Mouse (Mus musculus) fat pad, adult 2 months (tissue): Measurements from ENCODE around the gene Nacc1.
"Not testable (repeated sequence)": the region's sequence is repeated elsewhere in the genome, so short reads cannot be mapped to it uniquely, and the experiment has no call there.

Experiments
- DNase-seq: peaks from one replicate; pipeline ENCODE4 v3.0.0-alpha.2; 2011; ENCODE audit warnings: low read depth, low spot score; ENCODE audit errors: extremely low read depth

Nacc1 gene

DNA sequence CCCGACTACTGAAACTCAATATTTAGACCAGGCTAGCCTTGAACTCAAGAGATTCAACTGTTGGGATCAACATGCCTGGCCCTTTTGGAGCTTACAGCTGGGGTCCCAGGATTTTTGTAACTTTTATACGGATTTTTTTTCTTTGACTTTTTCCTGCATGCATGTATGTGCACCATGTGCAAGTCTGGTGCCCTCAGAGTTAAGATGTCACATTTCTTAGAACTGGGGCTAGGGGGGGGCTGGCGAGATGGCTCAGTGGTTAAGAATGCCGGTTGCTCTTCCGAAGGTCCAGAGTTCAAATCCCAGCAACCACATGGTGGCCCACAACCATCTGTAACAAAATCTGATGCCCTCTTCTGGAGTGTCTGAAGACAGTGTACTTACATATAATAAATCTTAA is 12.9 kb upstream of the Nacc1 start:
- no peak for DNase-seq

DNA sequence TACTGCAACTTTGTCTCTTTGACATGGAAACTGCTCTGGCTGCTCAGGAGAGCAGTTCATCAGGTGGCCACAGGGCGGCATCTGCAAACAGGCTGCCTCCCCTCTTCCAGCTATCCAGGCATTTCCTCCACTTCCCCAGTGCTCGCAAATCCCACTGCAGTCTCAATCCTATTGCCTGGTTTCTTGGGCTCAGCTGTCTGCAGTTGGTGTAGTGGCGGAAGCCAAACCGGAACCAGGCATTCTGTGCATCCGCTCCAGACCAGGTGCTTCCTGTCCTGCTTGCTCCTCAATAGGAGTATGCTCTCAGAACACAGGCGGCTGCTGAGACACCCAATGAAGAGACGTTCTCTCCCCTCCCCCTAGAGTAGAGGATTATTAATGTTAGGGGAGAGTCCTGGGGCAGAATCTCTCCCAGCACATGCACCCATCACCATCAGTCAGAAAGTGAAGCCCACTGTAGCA is 12.2 kb upstream of the Nacc1 start:
- DNase-seq = no peak

DNA sequence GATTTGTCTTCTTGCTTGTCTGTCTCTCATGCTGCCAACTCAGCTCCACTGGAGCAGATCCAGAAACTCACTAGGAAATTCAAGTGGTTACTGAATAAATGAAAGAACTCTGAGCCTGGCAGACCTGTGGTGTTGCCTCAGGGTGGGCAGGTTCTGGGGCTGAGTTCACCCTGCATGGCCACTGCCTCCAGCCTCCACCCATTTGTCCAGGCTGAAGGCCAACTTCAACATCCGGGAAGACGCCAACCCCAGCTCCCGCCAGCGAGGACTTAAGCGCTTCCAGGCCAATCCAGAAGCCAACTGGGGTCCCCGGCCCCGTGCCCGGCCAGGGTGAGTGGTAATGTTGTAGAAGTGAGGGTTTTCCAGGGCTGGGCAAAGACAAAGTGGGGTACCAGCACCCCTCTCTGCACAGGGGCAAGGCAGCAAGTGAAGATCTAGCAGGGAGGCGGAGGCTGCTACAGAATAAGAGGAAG is 11.3 kb upstream of the Nacc1 start:
- DNase-seq = peak; percentile 62

DNA sequence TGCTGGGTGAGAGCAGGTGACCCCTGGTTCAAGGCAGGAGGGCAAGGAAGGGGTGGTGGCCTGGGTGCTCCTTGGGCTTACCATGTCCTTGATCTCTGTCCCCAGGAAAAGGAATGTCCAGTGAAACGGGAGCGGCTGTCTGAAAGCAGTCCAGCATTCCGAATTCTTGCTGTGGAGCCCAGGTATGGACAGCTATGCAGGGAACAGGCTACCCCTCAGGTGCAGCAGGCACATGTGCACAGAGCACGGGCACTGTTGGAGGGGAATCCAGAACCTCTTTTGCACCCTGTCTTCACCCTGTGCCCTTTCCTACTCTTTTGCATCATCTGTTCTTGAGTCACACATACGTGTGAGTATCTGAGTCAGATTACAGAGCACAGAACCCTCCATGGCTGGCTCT is 10.6 kb upstream of the Nacc1 start:
- DNase-seq = no peak

DNA sequence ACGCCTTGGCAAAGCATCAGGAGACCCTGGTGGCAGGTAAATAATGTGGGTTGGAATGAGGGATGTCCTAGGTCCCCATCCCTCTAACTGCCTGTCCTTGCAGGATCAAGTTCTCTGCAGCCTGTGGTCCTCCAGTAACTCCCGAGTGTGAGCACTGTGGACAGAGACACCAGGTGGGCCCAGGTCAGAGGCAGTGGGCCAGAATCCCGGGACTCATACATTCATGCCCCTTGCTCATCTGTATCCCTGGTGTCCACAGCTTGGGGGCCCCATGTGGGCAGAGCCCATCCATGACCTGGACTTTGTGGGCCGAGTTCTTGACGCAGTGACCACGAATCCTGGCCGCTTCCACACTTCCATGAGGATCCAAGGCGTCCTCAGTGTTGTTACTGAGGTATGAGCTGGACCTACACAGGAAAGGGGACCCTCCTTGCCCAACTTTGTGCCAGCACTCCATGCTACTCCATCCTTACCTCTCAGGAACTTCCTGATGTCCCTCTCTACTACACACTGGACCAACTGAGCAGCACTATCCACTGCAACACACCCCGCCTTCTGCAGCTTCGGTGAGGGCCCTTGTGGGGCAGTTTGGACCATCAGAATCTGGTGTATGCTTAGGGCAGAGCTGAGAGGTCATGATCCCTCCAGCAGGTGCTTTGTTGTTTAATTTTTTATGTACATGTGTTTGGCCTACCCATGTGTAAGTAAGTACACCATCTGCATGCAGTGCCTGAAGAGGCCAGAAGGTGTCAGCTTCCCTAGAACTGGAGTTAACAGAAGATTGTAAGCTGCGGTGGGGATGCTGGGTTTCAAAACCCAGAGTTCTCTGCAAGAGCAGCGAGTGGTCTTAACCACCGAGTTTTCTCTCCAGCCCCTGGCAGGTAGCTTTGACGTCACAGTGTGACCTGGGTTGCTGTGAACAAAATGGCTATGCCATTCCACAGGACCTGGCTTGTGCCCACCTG is 9.8 kb upstream of the Nacc1 start:
- DNase-seq = no peak

DNA sequence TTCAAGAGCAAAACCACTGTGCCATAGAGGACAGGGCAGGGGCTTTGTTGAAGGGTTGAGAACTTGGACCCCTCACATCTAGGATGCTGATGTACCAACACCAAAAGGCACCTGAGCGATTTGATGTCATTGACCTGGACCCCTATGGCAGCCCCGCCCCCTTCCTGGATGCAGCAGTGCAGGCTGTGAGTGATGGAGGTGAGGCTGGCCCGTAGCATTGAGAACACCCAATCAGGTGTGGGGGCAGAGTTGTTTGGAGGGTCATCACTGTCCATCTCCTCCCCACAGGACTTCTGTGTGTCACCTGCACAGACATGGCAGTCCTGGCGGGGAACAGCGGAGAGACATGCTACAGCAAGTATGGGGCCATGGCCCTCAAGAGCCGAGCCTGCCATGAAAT is 7.5 kb upstream of the Nacc1 start:
- DNase-seq = no peak

DNA sequence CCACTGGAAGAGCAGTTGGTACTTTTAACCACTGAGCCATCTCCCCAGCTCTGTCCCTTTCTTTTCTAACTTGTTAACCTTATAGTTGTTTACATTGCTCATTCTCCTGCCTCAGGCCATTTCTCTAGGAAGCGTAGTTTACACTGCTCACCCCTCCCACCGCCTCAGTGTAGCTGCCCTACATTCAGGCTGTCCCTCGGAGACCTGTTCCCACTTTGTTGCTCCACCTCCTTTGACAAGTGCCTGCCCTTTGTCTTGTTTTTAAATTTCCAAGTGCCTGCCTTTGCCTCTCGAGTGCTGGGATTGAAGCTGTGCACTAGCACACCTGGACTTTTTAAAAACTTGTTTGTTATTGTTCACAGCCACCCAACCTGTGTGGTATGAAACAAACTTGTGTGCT is 5.7 kb upstream of the Nacc1 start:
- no peak for DNase-seq

DNA sequence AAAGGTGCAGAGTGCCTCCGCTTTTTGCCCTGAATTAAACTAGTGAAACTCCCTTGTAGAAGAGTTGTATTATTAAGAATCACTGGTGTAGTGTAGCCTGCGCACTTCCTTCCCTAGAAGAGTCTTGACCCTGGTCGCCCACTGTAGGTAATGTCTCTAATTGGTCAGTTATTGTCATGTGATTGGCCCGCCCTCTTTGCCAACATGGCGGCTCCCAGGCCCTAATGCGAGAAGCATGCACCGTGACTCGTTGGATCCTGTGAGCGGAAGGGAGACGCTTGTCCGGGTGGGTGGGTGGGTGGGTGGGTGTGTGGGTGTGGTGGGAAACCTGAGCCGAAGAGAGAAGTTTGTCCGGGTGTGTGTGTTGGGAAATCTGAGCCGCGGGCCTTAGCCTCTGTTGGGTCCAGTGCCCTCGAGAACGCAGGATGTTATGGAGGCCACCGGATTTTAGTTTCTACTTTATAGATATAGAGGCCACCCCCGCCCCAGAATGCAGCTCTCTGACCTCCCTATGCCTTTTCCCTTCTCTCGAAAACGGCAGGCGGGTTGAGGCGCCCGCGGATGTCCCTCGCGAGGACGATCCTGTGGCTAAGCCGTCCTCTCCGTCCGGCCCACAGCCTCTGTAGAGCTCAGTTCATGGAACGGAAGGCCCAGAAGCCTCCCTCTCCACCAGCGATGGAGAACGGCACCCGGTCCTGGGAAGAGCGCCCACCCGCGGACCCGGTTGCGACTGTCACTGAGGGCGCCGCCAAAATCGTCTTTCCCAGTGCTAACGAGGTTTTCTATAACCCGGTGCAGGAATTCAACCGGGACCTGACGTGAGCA is 1.6 kb upstream of the Nacc1 start:
- no peak for DNase-seq

DNA sequence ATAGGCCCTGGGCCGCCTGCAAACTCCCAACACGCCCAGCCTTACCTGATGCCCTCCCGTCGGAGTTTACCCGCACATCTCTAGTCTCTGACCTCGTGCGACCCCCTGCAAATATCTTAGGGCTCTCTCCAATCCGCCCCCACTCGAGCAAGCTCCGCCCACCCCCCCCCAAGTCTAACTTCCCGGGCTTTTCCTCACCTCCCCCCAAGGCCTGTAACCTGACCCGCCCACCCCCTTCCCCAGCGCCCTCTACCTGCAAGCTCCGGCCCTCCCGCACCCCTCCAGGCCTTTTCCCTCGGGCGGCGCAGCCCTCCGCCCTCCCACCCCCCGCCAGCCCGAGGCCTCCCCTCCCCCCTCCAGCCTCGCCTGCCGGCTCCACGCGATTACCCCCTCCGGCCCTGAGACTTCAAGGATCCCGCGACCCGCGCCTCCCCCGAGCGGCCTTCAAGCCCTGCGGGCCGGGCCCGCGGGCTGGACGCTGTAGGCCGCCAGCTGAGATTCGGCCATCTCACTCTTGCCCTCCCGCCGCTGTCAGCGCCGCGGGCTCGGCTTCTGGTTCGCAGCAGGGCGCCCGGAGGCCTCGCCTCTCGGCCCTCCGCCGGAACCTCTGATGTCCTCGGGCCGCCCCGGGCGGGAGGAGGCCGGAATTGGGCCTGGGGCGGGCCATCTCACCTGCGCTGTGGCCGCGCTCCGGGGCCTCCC is 508 bp downstream of the Nacc1 start:
- no peak for DNase-seq

DNA sequence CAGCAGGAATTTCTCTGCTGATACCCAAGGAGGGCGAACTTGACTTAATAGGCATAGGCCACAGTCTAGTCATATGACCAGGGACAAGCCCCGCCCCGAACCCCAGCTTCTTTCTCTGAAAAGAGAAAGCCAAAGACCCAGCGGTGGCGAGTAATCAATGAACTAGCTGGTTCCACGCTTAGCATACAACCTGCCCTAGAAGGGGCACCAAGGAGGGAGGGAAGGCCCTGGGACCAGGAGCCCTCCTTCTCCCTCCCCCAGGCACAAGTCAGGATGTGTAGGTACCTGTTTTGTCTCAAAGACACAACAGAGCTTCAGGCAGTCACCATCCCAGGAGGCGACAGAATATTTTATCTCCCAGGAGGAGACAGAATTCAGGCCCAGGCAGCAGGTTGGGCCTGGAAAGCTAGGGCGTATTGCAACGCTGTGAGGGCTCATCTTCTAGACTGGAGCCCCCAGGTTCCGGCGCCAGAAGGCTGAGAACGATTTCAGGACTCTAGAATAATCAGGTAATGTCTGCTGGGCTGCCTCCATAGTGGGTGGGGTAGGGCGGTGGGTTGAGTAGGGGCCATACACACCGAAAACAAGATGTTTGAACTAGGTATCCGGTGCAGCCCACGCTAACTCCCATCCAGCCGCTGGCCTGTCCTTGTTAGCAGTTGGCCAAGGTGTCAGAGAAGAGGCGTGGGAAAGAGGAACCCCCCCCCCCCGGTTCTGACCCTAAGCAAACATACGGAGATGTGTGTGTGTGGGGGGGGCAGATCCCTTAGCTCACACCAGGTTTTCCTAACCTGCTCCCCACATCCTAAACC is 1.3 kb downstream of the Nacc1 start, which contains the start of gene Trmt1:
TSS of gene Trmt1 (plus strand) at position 117 of the 812 bp plus-strand sequence.
- DNase-seq = no peak

DNA sequence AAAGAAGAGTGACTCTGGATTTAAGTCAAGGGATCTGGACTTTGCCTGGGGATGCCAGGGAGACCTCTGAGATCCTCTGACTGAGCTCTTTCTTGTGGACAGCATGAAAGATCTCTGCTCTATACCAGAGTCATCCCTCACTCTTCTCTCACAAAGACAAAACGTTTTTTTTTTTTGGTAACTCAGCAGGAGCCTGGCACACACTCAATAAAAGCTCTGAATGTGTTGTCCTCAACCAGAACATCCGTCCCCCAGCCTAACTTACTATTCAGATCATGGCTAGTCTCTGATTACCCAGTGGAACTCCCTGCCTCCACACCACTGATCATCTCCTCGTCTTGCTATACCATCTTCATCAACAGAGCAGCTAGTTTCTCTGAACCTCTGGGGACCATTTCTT is 3.1 kb downstream of the Nacc1 start:
- no peak for DNase-seq

DNA sequence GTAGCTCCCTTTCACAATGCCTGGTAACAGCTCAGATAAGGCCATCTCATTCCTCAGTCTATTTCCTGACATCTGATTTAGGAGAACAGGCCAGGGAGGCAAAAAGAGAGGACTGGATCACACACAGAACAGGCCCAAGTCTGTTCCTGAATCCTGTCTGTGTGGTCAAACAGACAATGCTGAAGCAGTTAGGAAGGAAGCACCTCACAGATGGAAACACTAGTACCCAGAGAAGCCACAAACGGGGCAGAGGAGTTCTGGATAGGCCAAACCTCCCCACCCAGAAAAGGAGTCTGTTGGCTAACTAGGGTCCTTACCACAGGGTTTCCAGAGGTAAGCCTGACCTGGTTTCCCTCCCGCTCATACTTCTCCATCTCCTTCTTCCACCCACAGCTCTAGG is 5.4 kb downstream of the Nacc1 start:
- DNase-seq = no peak

DNA sequence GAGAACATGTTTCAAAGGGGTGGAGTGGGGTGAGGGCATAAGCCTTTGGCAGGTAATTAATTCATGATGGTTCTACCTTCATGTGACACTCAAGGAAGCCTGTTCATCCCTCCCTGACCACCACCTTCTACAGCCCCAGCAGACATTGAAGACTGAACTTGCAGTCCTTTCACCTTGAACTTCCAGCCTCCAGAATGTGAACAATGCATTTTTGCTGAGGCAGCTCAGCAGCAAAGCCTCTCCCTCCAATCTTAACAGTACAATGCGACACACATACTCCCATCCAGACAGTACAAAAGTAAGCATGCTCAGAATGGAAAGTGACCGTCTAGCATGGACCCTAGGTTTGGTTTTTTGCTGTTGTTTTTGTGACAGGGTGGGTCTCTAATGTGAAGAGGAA is 6.2 kb downstream of the Nacc1 start:
- DNase-seq = no peak

DNA sequence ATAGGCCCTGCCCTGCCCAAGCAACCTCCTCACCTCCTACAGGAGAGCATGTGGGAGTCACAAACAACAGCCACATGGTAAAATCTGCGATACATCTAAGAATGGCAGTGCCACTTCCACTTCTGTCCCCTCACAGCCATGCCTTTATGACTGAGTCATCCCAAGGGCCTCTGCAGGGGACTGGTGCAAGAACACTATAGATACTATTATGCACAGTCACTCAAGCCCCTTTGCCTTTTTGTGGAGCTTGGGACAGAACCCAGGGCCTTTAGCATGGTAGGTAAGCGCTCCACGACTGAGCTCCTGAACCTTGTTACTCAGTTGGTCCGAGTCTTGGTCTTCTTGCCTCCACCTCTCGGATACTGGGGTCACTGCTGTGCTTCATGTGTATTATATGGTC is 10.4 kb downstream of the Nacc1 start:
- no peak for DNase-seq

DNA sequence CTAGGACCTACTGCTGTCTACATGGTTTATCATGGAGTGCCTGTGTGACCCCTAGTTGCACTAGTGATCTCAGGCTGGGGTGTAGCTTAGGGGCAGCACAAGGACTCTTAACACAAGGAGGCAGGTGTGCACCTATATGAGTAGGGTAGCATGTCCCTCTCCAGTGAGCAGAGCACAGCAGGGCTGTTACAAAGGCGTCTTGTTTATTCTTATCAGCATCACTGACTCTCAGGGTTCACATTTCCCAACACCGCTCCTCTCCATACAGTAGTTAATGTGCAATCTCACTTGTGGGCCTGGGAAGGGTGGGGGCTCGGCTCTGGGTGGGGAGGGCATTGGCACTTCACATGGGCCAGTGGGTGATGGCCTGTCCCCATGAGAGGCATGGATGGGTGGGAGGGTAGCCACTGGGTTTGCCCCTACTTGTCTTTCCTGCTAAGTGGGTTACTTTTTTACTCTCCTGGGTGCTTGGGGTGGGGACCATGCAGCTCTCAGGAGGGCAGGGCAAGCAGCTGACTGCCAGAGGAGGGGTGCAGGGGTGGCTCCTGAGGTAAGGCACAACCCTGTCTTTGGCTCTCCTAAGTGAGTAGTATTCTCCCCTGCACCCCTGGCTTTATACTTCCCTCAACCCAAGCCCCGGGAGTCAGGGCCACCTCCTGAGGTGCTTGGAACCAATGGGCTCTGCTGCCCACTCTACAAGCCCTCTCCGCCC is 17.2 kb downstream of the Nacc1 start:
- not testable (repeated sequence) for DNase-seq

DNA sequence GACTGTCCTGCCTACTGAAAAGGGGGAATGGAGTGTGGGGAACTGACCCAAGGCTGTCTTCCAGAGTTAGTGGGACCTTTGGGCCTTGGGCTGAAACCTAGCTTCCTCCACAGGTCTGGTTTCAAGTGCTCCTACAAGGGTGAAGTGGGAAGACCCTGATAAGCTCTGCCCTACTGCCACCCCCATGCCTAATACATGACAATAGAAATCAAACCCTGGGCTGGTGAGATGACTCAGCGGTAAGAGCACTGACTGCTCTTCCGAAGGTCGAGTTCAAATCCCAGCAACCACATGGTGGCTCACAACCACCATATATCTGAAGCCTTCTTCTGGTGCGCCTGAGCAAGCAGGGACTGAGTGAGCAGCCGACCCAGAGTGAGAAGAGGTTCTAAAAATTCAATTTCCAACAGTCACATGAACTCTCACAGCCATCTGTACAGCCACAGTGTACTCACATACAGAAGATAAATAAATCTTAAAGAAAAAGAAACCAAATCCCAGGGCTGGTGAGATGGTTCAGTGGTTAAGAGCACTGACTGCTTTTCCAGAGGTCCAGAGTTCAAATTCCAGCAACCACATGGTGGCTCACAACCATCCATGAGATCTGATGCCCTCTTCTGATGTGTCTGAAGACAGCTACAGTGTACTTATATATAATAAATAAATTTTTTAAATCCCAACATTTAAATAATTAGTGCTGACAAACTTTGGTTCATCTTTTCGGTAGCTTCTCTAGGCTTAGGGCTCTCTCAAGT is 18.8 kb downstream of the Nacc1 start:
- no peak for DNase-seq

DNA sequence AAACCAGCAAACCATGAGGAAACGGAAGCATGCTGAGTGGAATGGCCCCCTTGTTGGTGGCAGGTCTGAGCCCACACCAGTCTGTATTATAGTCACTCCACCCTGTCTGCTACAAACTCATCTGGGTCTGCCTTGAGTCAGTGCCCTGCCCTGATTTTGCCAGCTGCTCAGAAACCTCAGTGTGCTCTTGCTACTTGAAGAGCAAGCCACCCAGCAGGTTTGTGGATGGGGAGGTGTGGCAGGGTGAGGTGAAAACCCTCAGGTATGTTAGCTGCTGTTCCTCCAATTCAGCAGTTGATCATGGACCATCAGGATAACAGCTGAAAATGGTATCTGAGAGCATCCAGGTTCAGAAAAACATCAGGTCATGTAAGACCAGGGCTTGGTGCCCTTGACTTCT is 19.6 kb downstream of the Nacc1 start:
- DNase-seq = no peak

DNA sequence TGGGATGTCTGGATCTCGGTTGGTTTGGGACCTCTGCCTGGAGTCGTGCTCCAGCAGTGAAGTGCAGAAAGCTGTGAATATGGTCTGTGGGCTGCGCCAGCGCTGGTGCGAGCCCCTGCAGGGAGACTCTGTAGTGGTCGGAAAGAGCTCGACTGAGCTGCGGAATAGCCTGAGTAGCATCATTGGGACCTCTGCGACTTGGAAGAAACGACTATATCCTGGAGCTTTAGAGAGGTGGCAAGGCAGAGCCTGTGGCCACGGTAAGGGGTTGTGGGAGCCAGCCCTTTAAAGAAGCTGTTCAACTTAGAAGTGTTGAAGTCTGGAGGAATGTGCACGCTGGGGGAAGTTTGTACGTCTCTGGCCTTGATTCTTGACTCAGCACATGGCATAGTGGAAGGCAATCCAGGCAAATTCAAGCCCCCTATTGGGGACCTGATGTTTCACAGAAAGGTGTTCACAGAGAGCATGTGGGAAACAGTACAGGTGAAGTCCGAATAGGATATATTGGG is 22.2 kb downstream of the Nacc1 start:
- DNase-seq = no peak
